Mouse (Mus musculus): ENCODE results near the gene Fcgr4.

DNA sequence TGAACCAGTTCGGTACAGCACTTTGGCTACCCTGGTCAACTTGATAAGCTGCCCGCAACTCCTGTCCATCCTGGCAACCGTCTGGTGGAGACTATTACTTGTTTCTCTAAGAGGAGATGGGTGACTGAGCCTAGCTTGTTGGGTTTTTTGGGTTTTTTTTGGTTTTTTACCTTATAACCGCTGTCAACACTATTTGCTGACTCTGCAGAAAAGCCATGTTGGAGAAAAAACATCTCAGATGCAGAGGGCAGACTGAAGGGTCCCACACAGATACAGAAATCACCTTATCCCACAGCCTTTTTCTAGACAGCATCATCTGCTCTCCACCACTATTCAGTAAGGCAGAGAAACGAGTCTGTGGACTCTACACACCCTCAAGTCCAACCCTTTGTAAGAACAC, 32.9 kb upstream of the Fcgr4 start:
- TF ChIP-seq CTCF (IDR thresholded peaks at IDR 0.05) (no peak), EP300 (IDR thresholded peaks at IDR 0.05) (no peak)
